Mouse (Mus musculus) neural tube, embryonic 13.5 days (tissue): ENCODE measurements at regions not wholly inside any gene's neighbourhood (a gene's known extent, or its start where the extent isn't known, plus 50 kb on each side); places are given as distances from the start of the nearest gene placed in this dataset.
"Not testable (repeated sequence)": the region's sequence is repeated elsewhere in the genome, so short reads cannot be mapped to it uniquely, and the experiment has no call there.

ENCODE experiments used
- ATAC-seq: fragments of 200-750 bp; cut with Nextera tagmentation; 2 replicates; pipeline ENCODE4 v1.8.0; 2017; ENCODE audit warnings: low read depth, mild to moderate bottlenecking, moderate TSS enrichment, moderate library complexity
- H3K27ac ChIP-seq: fragments of 300-500 bp; sonication (generic); replicated peaks from 2 replicates; pipeline ENCODE4 v1.5.1; 2015; ENCODE audit warnings: moderate library complexity, mild to moderate bottlenecking, inconsistent platforms
- H3K27me3 ChIP-seq: fragments of 300-500 bp; sonication (generic); 2 replicates; pipeline ENCODE4 v1.6.1; 2015; ENCODE audit warnings: mild to moderate bottlenecking, inconsistent platforms
- H3K36me3 ChIP-seq: fragments of 300-500 bp; sonication (generic); 2 replicates; pipeline ENCODE4 v1.6.1; 2015; ENCODE audit warnings: mild to moderate bottlenecking, inconsistent platforms
- H3K4me1 ChIP-seq: fragments of 300-500 bp; sonication (generic); replicated peaks from 2 replicates; pipeline ENCODE4 v1.6.1; 2015; ENCODE audit warnings: inconsistent platforms
- H3K4me2 ChIP-seq: fragments of 300-500 bp; sonication (generic); 2 replicates; pipeline ENCODE4 v1.6.1; 2015; ENCODE audit warnings: inconsistent platforms, mild to moderate bottlenecking, moderate library complexity
- H3K4me3 ChIP-seq: fragments of 300-500 bp; sonication (generic); 2 replicates; pipeline ENCODE4 v1.5.1; 2015; ENCODE audit warnings: mild to moderate bottlenecking, inconsistent platforms
- H3K9ac ChIP-seq: fragments of 300-500 bp; sonication (generic); 2 replicates; pipeline ENCODE4 v1.6.1; 2015; ENCODE audit warnings: moderate library complexity, mild to moderate bottlenecking, inconsistent platforms
- H3K9me3 ChIP-seq: fragments of 300-500 bp; sonication (generic); 2 replicates; pipeline ENCODE4 v1.6.1; 2016; ENCODE audit warnings: inconsistent platforms
- WGBS: fragments of 180-500 bp; shearing (Covaris S2); methylation state at CpG from one replicate; pipeline ENCODE4 v1.1.7; 2015; 5-methylcytosine and 5-hydroxymethylcytosine counted together

DNA sequence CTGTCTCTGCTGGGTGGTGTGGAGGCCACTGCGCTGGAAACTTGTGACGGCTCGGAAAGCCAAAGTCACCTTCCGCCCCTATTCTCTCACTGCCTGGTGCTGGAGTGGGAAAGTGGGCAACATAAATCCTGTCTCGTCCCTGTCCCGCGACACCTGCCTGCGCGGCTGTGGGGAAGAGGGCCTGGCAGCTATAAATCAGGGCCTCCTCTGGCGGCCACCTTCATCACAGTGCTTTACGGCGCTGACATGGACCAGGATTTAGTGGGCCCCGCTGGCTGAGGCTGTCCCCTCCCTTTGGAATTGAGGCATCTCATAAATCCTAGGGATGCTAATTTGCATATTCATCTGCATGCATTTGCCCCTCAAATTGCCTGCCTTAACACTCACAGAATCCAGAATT lies 287.1 kb downstream of the Cyp26b1 start:
- H3K27ac ChIP-seq = peak overlapping the region; percentile 54; the same call in 1 of the 2 replicates
- WGBS = 16% methylated on average over 13 of the region's 13 CpGs
- H3K27me3 ChIP-seq = peaks cover 16% of the 10 kb centered on the region
- H3K9me3 ChIP-seq = no peaks in the 10 kb centered on the region
- peak; percentile 92 for ATAC-seq
- peak overlapping the region; percentile 4; the same call in 1 of the 2 replicates for H3K4me2 ChIP-seq
- H3K9ac ChIP-seq = no peak overlapping the region
- no peak overlapping the region for H3K4me3 ChIP-seq
- H3K4me1 ChIP-seq = peaks cover 22% of the 10 kb centered on the region
- H3K36me3 ChIP-seq = no peaks in the 10 kb centered on the region

DNA sequence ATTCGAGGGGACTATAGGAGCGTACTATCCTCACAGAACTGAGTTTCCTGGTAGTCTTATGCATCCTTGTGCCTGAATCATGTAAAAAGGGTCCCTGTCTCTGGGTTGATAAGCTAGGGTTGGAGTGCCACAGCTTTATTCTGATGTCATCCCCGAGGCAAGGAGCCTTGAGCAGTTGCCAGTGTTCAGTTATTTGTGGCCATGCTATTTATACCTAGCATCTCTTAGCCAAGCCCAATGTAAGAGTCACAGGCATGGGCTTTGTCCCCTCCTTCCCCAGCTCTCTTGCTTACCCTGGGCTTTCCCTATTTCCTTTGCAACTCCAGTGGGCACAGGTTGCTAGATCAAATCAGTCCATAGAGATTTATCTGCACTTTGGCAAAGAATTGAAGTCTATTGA lies 288.6 kb downstream of the Cyp26b1 start:
- no peaks in the 10 kb centered on the region for H3K9me3 ChIP-seq
- H3K4me2 ChIP-seq = no peak overlapping the region
- no peak overlapping the region for H3K27ac ChIP-seq
- peaks cover 9% of the 10 kb centered on the region for H3K27me3 ChIP-seq
- no peak overlapping the region for H3K9ac ChIP-seq
- H3K36me3 ChIP-seq = no peaks in the 10 kb centered on the region
- H3K4me1 ChIP-seq = peaks cover 17% of the 10 kb centered on the region
- no peak for ATAC-seq
- 88% methylated on average over 3 of the region's 3 CpGs for WGBS
- no peak overlapping the region for H3K4me3 ChIP-seq

DNA sequence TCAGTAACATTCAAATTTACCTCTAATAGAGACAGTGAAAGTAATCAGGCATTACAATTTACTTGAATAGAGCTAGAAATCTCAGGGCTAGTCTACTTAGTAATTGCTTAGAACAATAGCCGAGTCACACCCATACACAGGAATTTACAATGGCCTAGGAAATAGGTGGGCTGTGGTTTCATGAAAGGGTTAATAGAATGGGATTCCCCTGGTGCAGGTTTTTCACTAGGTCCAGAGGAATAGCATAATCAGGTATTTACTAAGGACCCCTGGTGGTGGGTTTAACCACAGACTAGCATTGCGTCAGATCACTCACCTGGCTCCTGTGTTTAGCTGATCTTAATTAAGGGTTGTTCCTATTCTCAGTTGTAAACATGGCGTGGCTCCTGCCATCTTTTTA lies 290.8 kb downstream of the Cyp26b1 start:
- H3K4me1 ChIP-seq = peaks cover 17% of the 10 kb centered on the region
- not testable (repeated sequence) for H3K9ac ChIP-seq, H3K27me3 ChIP-seq, H3K9me3 ChIP-seq, H3K36me3 ChIP-seq, H3K27ac ChIP-seq, ATAC-seq, H3K4me3 ChIP-seq, H3K4me2 ChIP-seq
- WGBS = 82% methylated on average over 3 of the region's 3 CpGs

DNA sequence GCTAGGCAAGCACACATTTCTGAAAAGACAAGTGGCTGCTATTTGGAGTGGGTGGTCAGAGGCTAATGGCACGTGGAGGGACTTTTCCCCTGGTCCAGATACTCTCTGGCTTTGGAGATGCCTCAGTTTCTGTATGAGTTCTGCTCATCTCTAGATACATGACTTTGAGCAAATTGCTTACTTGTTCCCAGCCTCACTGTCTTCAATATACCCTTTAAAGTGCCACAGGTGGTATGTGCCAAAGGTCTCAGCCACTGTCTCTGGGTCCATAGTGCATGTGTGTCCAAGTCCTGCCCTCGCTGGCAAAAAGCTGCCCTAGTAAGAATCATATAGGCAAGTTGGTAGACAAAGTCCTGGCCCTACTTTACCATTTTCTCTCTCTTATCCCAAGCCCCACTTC lies 291.5 kb downstream of the Dysf start:
- ATAC-seq = no peak
- no peaks in the 10 kb centered on the region for H3K4me1 ChIP-seq
- 86% methylated on average over 2 of the region's 2 CpGs for WGBS

DNA sequence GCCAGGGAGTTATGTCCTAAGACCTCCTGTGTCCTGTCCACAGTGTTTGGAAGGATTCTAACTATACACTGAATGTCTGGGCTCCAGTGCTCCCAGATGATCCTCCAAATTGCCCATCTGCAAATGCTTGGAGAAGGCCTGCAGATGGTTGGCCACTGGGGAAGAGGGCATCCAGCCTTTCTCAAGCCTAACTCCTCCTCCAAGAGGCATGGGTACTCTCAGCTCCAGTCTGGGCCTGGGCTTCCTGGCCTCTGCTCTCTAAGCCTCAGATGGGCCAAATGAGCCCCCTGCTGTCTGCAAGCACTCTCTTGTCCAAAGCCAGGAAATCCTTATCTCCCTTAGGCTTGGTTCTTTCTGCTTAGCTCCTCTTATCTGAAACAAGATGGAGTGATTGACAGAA lies 290.8 kb downstream of the Dysf start:
- no peaks in the 10 kb centered on the region for H3K9me3 ChIP-seq
- no peaks in the 10 kb centered on the region; the same call in 1 of the 2 replicates for H3K27me3 ChIP-seq
- H3K36me3 ChIP-seq = no peaks in the 10 kb centered on the region
- no peak overlapping the region for H3K4me2 ChIP-seq
- no peak overlapping the region for H3K9ac ChIP-seq
- no peak overlapping the region for H3K27ac ChIP-seq
- no peaks in the 10 kb centered on the region for H3K4me1 ChIP-seq
- no peak for ATAC-seq
- no peak overlapping the region for H3K4me3 ChIP-seq

More for the DNA sequence above, 291.5 kb downstream of the Dysf start:
- no peak overlapping the region for H3K4me3 ChIP-seq
- no peak overlapping the region for H3K4me2 ChIP-seq
- no peaks in the 10 kb centered on the region for H3K9me3 ChIP-seq
- H3K36me3 ChIP-seq = no peaks in the 10 kb centered on the region
- no peak overlapping the region for H3K9ac ChIP-seq
- H3K27me3 ChIP-seq = no peaks in the 10 kb centered on the region; the same call in 1 of the 2 replicates
- no peak overlapping the region for H3K27ac ChIP-seq

DNA sequence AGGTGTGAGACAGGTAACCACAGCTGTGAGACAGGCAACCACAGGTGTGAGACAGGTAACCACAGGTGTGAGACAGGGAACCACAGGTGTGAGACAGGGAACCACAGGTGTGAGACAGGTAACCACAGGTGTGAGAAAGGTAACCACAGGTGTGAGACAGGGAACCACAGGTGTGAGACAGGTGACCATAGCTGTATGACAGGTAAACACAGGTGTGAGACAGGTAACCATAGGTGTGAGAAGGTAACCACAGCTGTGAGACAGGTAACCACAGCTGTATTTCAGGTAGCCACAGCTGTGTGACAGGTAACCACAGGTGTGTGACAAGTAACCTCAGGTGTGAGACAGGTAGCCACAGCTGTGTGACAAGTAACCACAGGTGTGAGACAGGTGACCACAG lies 265.5 kb downstream of the Dysf start:
- ATAC-seq, H3K4me3 ChIP-seq, H3K9ac ChIP-seq, H3K9me3 ChIP-seq, H3K36me3 ChIP-seq, H3K27me3 ChIP-seq, H3K4me2 ChIP-seq, H3K27ac ChIP-seq: not testable (repeated sequence)
- H3K4me1 ChIP-seq = peaks cover 32% of the 10 kb centered on the region

DNA sequence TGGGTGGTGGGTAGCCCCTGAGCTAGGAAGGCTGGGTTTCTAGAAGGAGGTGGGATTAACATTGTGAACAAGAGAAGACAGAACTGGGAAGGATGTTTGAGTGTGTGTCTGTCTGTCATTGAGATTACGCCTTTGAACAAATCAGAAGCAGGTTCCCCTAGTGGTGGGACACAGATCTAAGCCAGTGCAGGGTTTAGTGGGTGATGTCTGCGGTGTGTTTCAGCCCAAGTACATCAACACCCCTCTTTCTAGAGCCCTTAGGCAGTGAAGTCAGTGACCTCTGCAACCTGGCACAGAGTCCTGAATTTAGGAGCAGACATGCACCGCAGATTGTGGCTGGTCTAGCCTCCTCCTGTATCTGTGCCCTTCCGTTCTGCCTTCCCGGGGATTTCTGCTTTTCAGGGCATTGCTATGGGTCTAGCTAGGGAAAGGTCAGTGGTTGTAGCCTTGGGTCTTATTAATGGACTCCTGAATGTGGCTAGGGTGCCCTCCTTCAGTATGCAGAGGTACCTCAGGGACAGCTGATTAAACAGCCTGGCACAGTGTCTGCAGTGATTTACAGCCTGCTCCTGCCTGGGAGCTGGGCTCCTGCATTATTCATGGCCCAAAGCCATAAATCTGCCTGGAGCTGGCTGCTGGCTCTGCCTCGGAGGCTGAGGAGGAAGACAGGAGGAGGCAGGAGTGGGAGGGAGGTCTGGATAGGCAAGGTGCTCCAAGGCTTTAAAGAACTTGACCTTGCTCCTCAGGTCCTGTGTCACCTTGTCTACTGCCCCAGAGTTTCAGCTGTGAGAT lies 264.3 kb downstream of the Dysf start:
- peak overlapping the region; percentile 52 for H3K27ac ChIP-seq
- peak; percentile 95 for ATAC-seq
- no peak overlapping the region for H3K9ac ChIP-seq
- no peak overlapping the region for H3K4me2 ChIP-seq
- no peak overlapping the region for H3K4me3 ChIP-seq
- H3K36me3 ChIP-seq = no peaks in the 10 kb centered on the region
- 28% methylated on average over 6 of the region's 6 CpGs for WGBS
- peaks cover 32% of the 10 kb centered on the region for H3K4me1 ChIP-seq
- H3K9me3 ChIP-seq = no peaks in the 10 kb centered on the region
- H3K27me3 ChIP-seq = peaks cover 13% of the 10 kb centered on the region; the same call in 1 of the 2 replicates

DNA sequence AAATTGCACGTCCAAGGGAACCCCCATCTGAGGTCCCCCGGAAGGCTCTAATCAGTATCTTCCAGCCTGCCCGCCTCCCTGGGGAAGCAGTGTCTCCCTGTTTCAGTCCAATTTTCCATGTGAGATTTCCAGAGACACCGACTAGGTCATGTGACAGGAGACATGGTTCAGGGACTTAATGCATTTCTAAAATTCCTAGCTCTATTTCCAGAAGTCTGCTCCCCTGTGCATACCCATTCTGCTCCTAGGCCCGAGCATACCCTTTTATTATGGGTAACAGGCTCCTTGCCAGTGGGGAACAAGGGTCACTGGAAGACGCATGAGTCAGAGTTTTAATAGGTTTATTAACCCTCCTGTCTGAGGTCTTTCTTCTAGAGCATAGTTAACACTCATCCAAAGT lies 263.6 kb downstream of the Dysf start:
- whole genome bisulfite sequencing = 57% methylated on average over 6 of the region's 6 CpGs
- no peak overlapping the region for H3K4me3 ChIP-seq
- peaks cover 15% of the 10 kb centered on the region; the same call in 1 of the 2 replicates for H3K27me3 ChIP-seq
- no peaks in the 10 kb centered on the region for H3K9me3 ChIP-seq
- no peak overlapping the region for H3K4me2 ChIP-seq
- no peak overlapping the region for H3K9ac ChIP-seq
- H3K27ac ChIP-seq = no peak overlapping the region
- H3K4me1 ChIP-seq = peaks cover 39% of the 10 kb centered on the region
- H3K36me3 ChIP-seq = no peaks in the 10 kb centered on the region
- ATAC-seq = no peak

DNA sequence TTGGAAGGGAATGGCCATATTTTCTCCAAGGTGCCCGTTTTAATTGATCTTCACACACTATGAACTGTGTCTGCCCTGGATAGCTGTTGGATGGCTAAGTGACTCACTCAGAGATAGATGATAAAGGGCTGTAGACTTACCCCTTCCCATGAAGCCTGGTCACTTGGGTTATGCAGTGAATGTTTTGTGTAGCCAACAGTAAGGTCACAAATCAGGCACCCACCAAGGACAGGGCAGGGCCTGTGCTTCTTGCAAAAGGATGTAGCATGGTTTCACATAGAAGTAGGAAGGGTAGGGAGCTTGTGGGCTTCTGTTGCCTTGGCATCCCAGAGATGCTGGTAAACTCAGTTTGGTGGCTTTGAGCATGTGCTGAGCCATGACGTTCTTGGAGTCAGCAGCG lies 263.1 kb downstream of the Dysf start:
- no peak overlapping the region for H3K4me2 ChIP-seq
- 92% methylated on average over 3 of the region's 3 CpGs for WGBS
- H3K9ac ChIP-seq = no peak overlapping the region
- peaks cover 44% of the 10 kb centered on the region for H3K4me1 ChIP-seq
- H3K9me3 ChIP-seq = no peaks in the 10 kb centered on the region
- H3K27me3 ChIP-seq = peaks cover 15% of the 10 kb centered on the region; the same call in 1 of the 2 replicates
- H3K27ac ChIP-seq = no peak overlapping the region
- no peak overlapping the region for H3K4me3 ChIP-seq
- ATAC-seq = no peak
- no peaks in the 10 kb centered on the region for H3K36me3 ChIP-seq

DNA sequence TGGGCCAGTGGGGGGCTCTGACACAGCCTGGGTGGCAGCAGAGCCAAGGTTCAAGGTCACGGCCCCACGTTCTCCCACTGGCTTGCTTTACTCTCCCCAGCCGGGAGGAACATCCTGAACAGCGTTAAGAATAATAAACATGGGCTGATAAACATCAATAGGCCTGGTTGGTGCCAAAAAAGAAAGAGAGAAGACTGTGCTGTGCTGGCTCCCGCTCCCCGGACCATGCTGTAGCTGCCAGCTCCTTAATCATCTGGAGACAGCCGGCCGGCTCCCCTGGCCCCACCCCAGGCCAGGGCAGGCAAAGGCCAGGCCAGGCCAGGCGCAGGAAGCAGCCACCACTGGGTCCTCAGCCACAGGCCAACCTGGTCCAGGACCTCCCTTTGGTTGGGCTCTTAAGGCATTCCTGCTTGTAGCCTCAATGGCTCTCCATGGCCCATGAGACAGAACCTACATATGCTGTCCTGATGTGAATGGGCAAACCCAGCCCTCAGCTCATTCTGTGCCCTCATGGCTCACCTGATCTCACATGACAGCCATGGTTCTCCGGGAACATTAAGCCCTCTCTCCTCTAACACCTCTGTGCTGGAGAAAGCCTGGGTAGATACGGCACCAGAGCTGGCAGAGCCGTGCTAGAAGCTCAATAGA lies 262.3 kb downstream of the Dysf start:
- Histone ChIP-seq H3K36me3 (no peaks in the 10 kb centered on the region), H3K27ac (no peak overlapping the region), H3K27me3 (peaks cover 15% of the 10 kb centered on the region; the same call in 1 of the 2 replicates), H3K9me3 (no peaks in the 10 kb centered on the region), H3K9ac (no peak overlapping the region), H3K4me1 (peaks cover 49% of the 10 kb centered on the region), H3K4me3 (no peak overlapping the region), H3K4me2 (no peak overlapping the region)
- WGBS = 55% methylated on average over 12 of the region's 12 CpGs
- ATAC-seq = no peak

DNA sequence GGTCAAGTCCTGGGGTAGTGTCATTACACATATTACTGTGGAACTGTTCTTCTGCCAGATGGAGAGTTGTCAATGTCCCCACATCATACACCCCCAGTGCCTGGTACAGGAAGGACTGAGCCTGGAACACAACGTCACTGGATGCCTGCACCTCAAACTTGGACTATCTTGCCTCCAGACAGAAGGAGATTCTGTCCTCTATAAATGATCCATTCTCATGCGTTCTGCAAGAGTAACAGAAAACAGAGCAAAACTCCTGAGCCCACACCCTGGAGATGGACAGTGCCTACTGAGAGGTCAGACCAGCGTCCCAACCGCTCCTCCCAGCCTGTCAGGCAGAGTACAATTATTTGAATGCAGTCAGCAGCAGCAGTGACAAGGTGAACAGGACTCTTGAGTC lies 261.1 kb downstream of the Dysf start:
- H3K36me3 ChIP-seq = no peaks in the 10 kb centered on the region
- peaks cover 15% of the 10 kb centered on the region; the same call in 1 of the 2 replicates for H3K27me3 ChIP-seq
- H3K27ac ChIP-seq = no peak overlapping the region
- no peaks in the 10 kb centered on the region for H3K9me3 ChIP-seq
- peaks cover 49% of the 10 kb centered on the region for H3K4me1 ChIP-seq
- no peak overlapping the region for H3K4me2 ChIP-seq
- 94% methylated on average over 4 of the region's 4 CpGs for WGBS
- no peak overlapping the region for H3K4me3 ChIP-seq
- H3K9ac ChIP-seq = no peak overlapping the region
- ATAC-seq = no peak

DNA sequence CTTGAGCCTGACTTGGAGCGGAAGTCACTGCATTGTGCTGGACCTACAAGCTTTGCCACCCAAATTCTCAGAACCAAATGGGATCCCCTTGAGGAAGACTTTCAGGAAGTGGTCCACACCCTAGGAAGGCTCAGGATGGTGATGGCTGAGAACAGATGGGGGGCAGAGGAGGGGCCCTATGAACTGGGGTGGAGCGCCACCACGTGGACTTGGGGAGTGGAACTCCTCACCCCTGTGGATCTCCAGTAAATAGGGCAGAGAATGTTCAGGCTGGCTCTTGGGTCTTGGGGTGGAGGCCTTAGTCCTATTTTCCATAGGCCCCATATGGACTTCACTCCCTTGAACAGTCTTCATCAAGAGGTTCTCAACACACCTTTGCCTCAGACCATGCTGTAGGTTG lies 260.6 kb downstream of the Dysf start:
- Histone ChIP-seq H3K36me3 (no peaks in the 10 kb centered on the region), H3K27me3 (peaks cover 18% of the 10 kb centered on the region; the same call in 1 of the 2 replicates), H3K9me3 (no peaks in the 10 kb centered on the region), H3K27ac (no peak overlapping the region), H3K4me2 (no peak overlapping the region), H3K4me3 (no peak overlapping the region), H3K4me1 (peaks cover 49% of the 10 kb centered on the region), H3K9ac (no peak overlapping the region)
- WGBS = 69% methylated on average over 3 of the region's 3 CpGs
- no peak for ATAC-seq
